Mouse (Mus musculus) thymus, adult 2 months (tissue): ENCODE measurements at regions not wholly inside any gene's neighbourhood (a gene's known extent, or its start where the extent isn't known, plus 50 kb on each side); places are given as distances from the start of the nearest gene placed in this dataset.

ENCODE experiments used
- CTCF ChIP-seq: fragments of 200-500 bp; IDR thresholded peaks from 2 replicates; pipeline ENCODE4 v1.5.1; 2012; ENCODE audit warnings: mild to moderate bottlenecking, control low read depth, low read length, moderate library complexity, borderline replicate concordance; ENCODE audit not compliant: control insufficient read depth, poor library complexity, insufficient read depth; ENCODE audit errors: extremely low read depth
- POLR2A ChIP-seq: fragments of 200-500 bp; IDR thresholded peaks from 2 replicates; pipeline ENCODE4 v1.6.1; 2012; ENCODE audit warnings: mild to moderate bottlenecking, low read length, control low read depth, moderate library complexity; ENCODE audit not compliant: control insufficient read depth, poor library complexity, insufficient read depth; ENCODE audit errors: extremely low read depth

DNA sequence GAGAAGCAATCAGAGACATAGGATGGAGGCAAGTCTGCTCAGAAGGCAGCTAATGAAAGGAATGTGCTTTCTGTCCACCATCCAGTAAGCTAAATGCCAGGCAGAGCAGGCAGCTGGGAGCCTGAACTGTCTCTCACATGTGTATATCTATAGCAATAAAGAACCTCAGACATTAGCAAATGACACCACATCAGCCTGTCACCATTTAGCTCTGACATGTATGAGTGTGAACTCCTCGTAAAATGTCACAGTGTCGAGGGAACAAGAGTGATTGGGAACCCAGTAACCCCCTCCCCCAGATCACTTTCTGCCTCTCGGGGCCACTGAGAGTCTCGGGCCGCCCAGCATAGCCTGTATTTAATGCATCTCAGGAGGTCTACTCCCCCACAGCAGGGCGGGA lies 274.2 kb upstream of the Zfp637 start:
- no peak for TF ChIP-seq POLR2A
- no peak for TF ChIP-seq CTCF
